Mouse (Mus musculus) brain, embryonic 14.5 days (tissue): ENCODE measurements at regions not wholly inside any gene's neighbourhood (a gene's known extent, or its start where the extent isn't known, plus 50 kb on each side); places are given as distances from the start of the nearest gene placed in this dataset.

Experiments used
- CTCF ChIP-seq: fragments of 200-500 bp; IDR thresholded peaks from 2 replicates; pipeline ENCODE4 v1.5.1; 2012; ENCODE audit warnings: inconsistent platforms, mild to moderate bottlenecking, moderate library complexity, borderline replicate concordance; ENCODE audit not compliant: insufficient read depth, insufficient read length; ENCODE audit errors: extremely low read depth
- POLR2A ChIP-seq: fragments of 200-500 bp; IDR thresholded peaks from 2 replicates; pipeline ENCODE4 v1.6.1; 2012; ENCODE audit warnings: mild to moderate bottlenecking, inconsistent platforms, borderline replicate concordance; ENCODE audit not compliant: poor library complexity, insufficient read depth, insufficient read length, severe bottlenecking; ENCODE audit errors: extremely low read depth

GRCm38 (mm10) chr17:84865566-84865965 is 75.0 kb upstream of the Lrpprc start:
- TF ChIP-seq POLR2A, result no peak
- TF ChIP-seq CTCF, result no peak
